Mouse (Mus musculus): ENCODE data around the gene Ackr2. TPM values are rescaled to one million over a fixed set of nuclear protein-coding genes. Genes with fewer than 3 reads are reported as not detected.

The Ackr2 gene
- 1.8 and 2.2 TPM in 2 replicates for polyA plus RNA-seq (2012; rRNA removed)

GRCm38 (mm10) chr9:121898245-121898644, at the start of gene Ackr2:
TSS of gene Ackr2 (plus strand) at chr9:121898355.

DNA sequence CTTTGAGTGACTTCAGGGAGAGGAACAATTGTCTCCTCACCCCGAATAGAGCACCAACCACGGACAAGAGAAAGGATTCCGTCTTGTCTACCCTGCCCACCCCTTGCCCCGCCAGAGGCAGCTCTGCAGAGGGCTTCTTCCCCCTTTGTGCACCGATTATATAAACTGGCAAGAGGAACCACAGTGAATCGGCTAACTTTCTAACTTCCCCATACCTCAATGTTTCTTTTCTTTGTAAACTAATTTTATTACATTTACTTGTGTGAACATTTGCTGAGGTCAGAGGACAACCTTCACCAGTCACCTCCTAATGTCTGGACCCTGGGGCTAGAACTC, 40.0 kb upstream of the Ackr2 start, which contains the start of gene Higd1a:
Gene Higd1a (minus strand): TSS at position 210 of the 336 bp plus-strand sequence.

DNA sequence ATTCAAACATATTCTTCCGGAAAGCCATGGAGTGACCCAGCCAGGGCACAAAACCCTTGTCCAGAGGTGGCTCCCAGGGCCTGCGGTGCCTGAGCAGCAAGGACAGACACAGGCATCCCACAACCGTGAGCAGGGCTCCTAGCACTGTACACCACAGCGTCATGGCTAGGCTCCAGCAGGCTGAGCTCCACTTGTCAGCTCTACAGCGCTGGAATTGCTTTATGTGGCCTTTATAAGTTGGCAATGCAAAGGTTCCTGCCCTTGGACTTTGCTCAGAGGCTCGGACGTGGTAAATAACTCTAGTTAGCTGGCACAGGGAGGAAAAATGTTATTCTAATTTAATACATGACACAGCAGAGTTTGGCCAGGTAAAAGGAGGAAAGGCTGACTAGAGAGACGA, 17.9 kb downstream of the Ackr2 start, which contains the start of gene Cyp8b1:
Gene Cyp8b1 (minus strand): TSS at position 204 of the 400 bp plus-strand sequence.

GRCm38 (mm10) chr9:121950418-121951113, 52.4 kb downstream of the Ackr2 start, which contains the start of gene Fam198a:
TSS of gene Fam198a (plus strand) at chr9:121950988.

Other genes starting within 250 kb of the Ackr2 start
- 8.9 and 10.2 TPM in 2 replicates for gene Sec22c, start 192.9 kb upstream of the Ackr2 start, polyA plus RNA-seq (2012; rRNA removed)
- gene Ss18l2, start 188.0 kb upstream of the Ackr2 start, polyA plus RNA-seq (2012; rRNA removed) = 16.9 and 22.0 TPM in 2 replicates
- 37.5 and 41.4 TPM in 2 replicates for gene Nktr, start 179.2 kb upstream of the Ackr2 start, polyA plus RNA-seq (2012; rRNA removed)
- 21.9 and 23.4 TPM in 2 replicates for gene Zfp651, start 139.0 kb upstream of the Ackr2 start, polyA plus RNA-seq (2012; rRNA removed)
- gene Klhl40, start 120.7 kb upstream of the Ackr2 start, polyA plus RNA-seq (2012; rRNA removed) = 0.21 and 0.55 TPM in 2 replicates
- gene Hhatl, start 105.8 kb upstream of the Ackr2 start, polyA plus RNA-seq (2012; rRNA removed) = 5.0 and 6.6 TPM in 2 replicates
- gene Ccdc13, start 58.9 kb upstream of the Ackr2 start, polyA plus RNA-seq (2012; rRNA removed) = 0.25 and 0.30 TPM in 2 replicates
- gene Higd1a, start 40.0 kb upstream of the Ackr2 start, polyA plus RNA-seq (2012; rRNA removed) = 29.6 and 33.9 TPM in 2 replicates
- 0.07 and 0.08 TPM in 2 replicates for gene Cyp8b1, start 17.9 kb downstream of the Ackr2 start, polyA plus RNA-seq (2012; rRNA removed)
- gene Fam198a, start 52.6 kb downstream of the Ackr2 start, polyA plus RNA-seq (2012; rRNA removed) = 1.3 and 1.5 TPM in 2 replicates
- gene Pomgnt2, start 98.8 kb downstream of the Ackr2 start, polyA plus RNA-seq (2012; rRNA removed) = 28.0 and 33.6 TPM in 2 replicates
- 51.4 and 62.6 TPM in 2 replicates for gene Snrk, start 218.9 kb downstream of the Ackr2 start, polyA plus RNA-seq (2012; rRNA removed)